Mouse (Mus musculus): ENCODE results near the gene Dbndd2. TPM values are rescaled to one million over a fixed set of nuclear protein-coding genes. Genes with fewer than 3 reads are reported as not detected.

Gene Dbndd2
- polyA plus RNA-seq, 2 experiments: 4.0 to 5.8 TPM

DNA sequence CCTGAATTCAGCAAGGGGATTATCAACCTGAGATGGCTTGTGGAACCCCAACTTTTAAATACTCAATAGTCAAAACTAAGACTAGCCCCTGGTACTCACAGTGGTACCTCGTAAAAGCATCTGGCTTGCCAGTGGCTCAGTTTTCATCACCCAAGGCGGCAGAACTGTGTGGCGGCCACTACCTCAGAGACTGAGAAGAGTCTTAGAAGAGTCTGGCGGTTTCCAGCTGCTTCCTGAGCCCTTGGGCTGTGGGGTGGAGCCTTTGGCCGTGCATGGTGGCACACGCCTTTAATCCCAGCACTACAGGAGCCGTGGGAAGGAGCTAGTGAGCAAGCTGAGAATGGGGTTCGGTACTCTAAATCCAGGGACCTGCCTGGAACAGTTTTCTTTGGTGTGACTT is 36.4 kb downstream of the Dbndd2 start:
- H3K4me3 ChIP-seq (ENCODE audit: insufficient read depth in 1 of 2, low read depth in 2 of 2, low read length in 2 of 2): no peak overlapping the region
- no peaks in the 10 kb centered on the region for H3K27me3 ChIP-seq (ENCODE audit: control insufficient read depth, insufficient read depth, low read length)
- H3K4me1 ChIP-seq (replicated peaks; ENCODE audit: control insufficient read depth in 2 of 2, insufficient read depth in 2 of 2, low read length in 1 of 2): no peaks in the 10 kb centered on the region; a peak in 1 of 4 replicates
- 13% methylated on average over 8 of the region's 8 CpGs for WGBS (ENCODE audit: insufficient replicate concordance)
- no peak overlapping the region for H3K27ac ChIP-seq
- ATAC-seq (ENCODE audit: insufficient read depth): no peak
- no peak overlapping the region for H3K9ac ChIP-seq (replicated peaks)
- H3K9me3 ChIP-seq (ENCODE audit: control insufficient read depth, low read length): no peaks in the 10 kb centered on the region
- no peak for TF ChIP-seq EP300 (IDR thresholded peaks at IDR 0.05; ENCODE audit: low read depth)
- TF ChIP-seq CTCF (IDR thresholded peaks at IDR 0.05; ENCODE audit: low read depth): no peak
- H3K4me2 ChIP-seq (ENCODE audit: low read depth): no peak overlapping the region
- no peaks in the 10 kb centered on the region for H3K36me3 ChIP-seq (replicated peaks; ENCODE audit: control insufficient read depth, insufficient read depth, low read depth)
- no peak for DNase-seq (ENCODE audit: low read depth in 3 of 3, low spot score in 3 of 3)

DNA sequence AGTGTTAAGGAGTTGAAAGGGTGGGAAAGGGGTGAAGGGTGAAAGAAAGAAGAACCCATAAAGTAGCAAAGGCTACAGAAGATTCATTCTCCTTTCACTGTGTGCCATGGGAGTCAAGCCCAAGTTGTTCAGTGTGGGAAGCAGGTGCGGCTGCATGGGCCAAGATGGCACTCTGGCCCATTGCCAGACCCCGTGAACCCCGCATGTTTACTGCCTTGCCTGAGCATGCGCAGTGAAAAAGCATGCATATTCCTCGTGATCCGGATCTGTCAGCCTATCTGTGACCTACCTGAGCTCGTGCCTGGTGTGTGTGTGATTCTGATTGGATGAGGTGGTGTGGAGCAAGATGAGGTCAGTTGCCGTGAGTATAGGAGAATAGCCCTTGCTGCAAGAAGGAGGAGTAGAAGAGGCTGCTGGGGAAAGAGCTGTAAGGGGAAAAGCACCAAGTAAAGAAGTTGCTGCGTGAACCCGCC is 37.4 kb downstream of the Dbndd2 start:
- TF ChIP-seq CTCF (IDR thresholded peaks at IDR 0.05; ENCODE audit: low read depth) (no peak), EP300 (IDR thresholded peaks at IDR 0.05; ENCODE audit: low read depth) (no peak)
- no peak overlapping the region for H3K4me2 ChIP-seq (ENCODE audit: low read depth)
- 52% methylated on average over 10 of the region's 10 CpGs for WGBS (ENCODE audit: insufficient replicate concordance)
- no peaks in the 10 kb centered on the region for H3K36me3 ChIP-seq (replicated peaks; ENCODE audit: control insufficient read depth, insufficient read depth, low read depth)
- no peaks in the 10 kb centered on the region for H3K9me3 ChIP-seq (ENCODE audit: control insufficient read depth, low read length)
- DNase-seq (ENCODE audit: low read depth in 3 of 3, low spot score in 3 of 3) (no peak), ATAC-seq (ENCODE audit: insufficient read depth) (no peak)
- no peaks in the 10 kb centered on the region for H3K27me3 ChIP-seq (ENCODE audit: control insufficient read depth, insufficient read depth, low read length)
- no peak overlapping the region for H3K4me3 ChIP-seq (ENCODE audit: insufficient read depth in 1 of 2, low read depth in 2 of 2, low read length in 2 of 2)
- no peak overlapping the region for H3K27ac ChIP-seq
- H3K4me1 ChIP-seq (replicated peaks; ENCODE audit: control insufficient read depth in 2 of 2, insufficient read depth in 2 of 2, low read length in 1 of 2): no peaks in the 10 kb centered on the region; a peak in 1 of 4 replicates
- no peak overlapping the region for H3K9ac ChIP-seq (replicated peaks)

DNA sequence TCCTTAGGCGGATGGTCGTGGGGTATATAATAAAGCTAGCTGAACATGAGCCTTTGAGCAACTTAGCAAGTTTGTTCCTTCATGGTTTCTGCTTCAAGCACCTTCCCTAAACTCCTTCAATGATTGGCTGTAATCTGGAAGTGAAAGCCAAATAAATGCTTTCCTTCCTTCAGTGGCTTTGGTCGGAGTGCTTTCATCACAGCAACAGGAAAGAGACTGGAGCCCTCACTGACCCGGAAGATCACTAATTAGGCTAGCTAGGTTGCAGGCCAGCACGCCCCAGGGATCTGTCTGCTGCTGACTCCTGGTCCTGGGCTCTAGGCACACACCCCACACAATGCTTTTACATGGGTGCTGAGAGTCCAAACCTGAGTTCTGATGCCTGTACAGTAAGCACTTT is 42.7 kb downstream of the Dbndd2 start:
- no peak overlapping the region for H3K4me2 ChIP-seq (ENCODE audit: low read depth)
- ATAC-seq (ENCODE audit: insufficient read depth) (no peak), DNase-seq (ENCODE audit: low read depth in 3 of 3, low spot score in 3 of 3) (no peak)
- TF ChIP-seq CTCF (IDR thresholded peaks at IDR 0.05; ENCODE audit: low read depth): no peak
- no peak for TF ChIP-seq EP300 (IDR thresholded peaks at IDR 0.05; ENCODE audit: low read depth)
- no peak overlapping the region for H3K4me3 ChIP-seq (ENCODE audit: insufficient read depth in 1 of 2, low read depth in 2 of 2, low read length in 2 of 2)
- no peak overlapping the region for H3K27ac ChIP-seq
- no peaks in the 10 kb centered on the region for H3K27me3 ChIP-seq (ENCODE audit: control insufficient read depth, insufficient read depth, low read length)
- WGBS (ENCODE audit: insufficient replicate concordance): 36% methylated on average over 5 of the region's 5 CpGs
- no peaks in the 10 kb centered on the region for H3K36me3 ChIP-seq (replicated peaks; ENCODE audit: control insufficient read depth, insufficient read depth, low read depth)
- no peaks in the 10 kb centered on the region for H3K9me3 ChIP-seq (ENCODE audit: control insufficient read depth, low read length)
- 0 out of 4 replicates have a peak, but pooled peaks cover 0 to 1% of the 10 kb centered on the region in 2 experiments for H3K4me1 ChIP-seq (replicated peaks; ENCODE audit: control insufficient read depth in 2 of 2, insufficient read depth in 2 of 2, low read length in 1 of 2)
- no peak overlapping the region for H3K9ac ChIP-seq (replicated peaks)

DNA sequence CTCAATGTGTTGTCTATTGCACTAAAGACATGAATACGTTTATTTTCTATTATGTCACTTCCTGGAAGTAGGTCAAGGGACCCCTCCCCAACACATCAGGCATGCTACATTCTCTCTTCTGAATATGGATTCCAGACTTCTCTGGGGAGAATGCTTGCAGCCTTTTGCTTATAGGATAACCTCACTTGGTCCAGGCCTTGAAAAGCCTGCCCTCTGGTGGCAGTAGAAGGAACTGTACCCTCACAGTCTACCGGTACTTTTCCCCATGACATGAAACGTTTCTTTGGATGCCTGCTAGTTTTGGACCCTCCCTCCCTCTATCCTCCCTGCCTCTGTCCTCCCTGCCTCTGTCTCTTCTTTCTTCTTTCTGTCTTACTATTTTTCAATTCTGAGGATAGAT is 45.3 kb downstream of the Dbndd2 start:
- no peak overlapping the region for H3K9ac ChIP-seq (replicated peaks)
- 0 out of 4 replicates have a peak, but pooled peaks cover 0 to 1% of the 10 kb centered on the region in 2 experiments for H3K4me1 ChIP-seq (replicated peaks; ENCODE audit: control insufficient read depth in 2 of 2, insufficient read depth in 2 of 2, low read length in 1 of 2)
- no peak overlapping the region for H3K27ac ChIP-seq
- no peaks in the 10 kb centered on the region for H3K9me3 ChIP-seq (ENCODE audit: control insufficient read depth, low read length)
- H3K36me3 ChIP-seq (replicated peaks; ENCODE audit: control insufficient read depth, insufficient read depth, low read depth): no peaks in the 10 kb centered on the region
- 7% methylated on average over 3 of the region's 3 CpGs for WGBS (ENCODE audit: insufficient replicate concordance)
- peak in 1 of 3 experiments; percentile 17 for DNase-seq (ENCODE audit: low read depth in 3 of 3, low spot score in 3 of 3)
- no peak overlapping the region for H3K4me2 ChIP-seq (ENCODE audit: low read depth)
- no peak for ATAC-seq (ENCODE audit: insufficient read depth)
- H3K27me3 ChIP-seq (ENCODE audit: control insufficient read depth, insufficient read depth, low read length): no peaks in the 10 kb centered on the region
- no peak overlapping the region for H3K4me3 ChIP-seq (ENCODE audit: insufficient read depth in 1 of 2, low read depth in 2 of 2, low read length in 2 of 2)
- TF ChIP-seq EP300 (IDR thresholded peaks at IDR 0.05; ENCODE audit: low read depth): no peak
- peak; percentile 91 for TF ChIP-seq CTCF (IDR thresholded peaks at IDR 0.05; ENCODE audit: low read depth)

DNA sequence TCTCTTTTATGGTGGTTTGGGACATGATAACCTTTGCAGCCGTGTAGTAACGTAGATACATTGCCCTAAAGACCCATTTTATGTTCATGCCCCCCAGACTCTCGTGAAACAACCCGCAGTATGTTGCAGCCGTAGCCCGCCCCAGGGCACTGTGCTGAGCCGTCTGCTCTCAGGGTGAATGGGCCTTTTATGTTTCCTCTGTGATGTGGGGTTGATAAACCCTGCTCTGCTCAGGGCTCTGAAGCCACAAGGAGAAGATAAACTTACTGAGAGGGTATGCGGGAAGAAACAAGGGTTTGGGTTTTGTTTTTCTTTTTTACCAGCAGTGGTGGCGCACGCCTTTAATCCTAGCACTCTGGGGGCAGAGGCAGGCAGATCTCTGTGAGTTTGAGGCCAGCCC is 48.4 kb downstream of the Dbndd2 start:
- ATAC-seq (ENCODE audit: insufficient read depth): no peak

More for the DNA sequence above, 48.4 kb downstream of the Dbndd2 start:
- H3K4me1 ChIP-seq (replicated peaks; ENCODE audit: control insufficient read depth in 2 of 2, insufficient read depth in 2 of 2, low read length in 1 of 2): 0 out of 4 replicates have a peak, but pooled peaks cover 0 to 1% of the 10 kb centered on the region in 2 experiments
- no peak overlapping the region for H3K27ac ChIP-seq
- H3K4me2 ChIP-seq (ENCODE audit: low read depth): no peak overlapping the region
- H3K9ac ChIP-seq (replicated peaks): no peak overlapping the region
- TF ChIP-seq EP300 (IDR thresholded peaks at IDR 0.05; ENCODE audit: low read depth) (no peak), CTCF (IDR thresholded peaks at IDR 0.05; ENCODE audit: low read depth) (no peak)
- no peak for DNase-seq (ENCODE audit: low read depth in 3 of 3, low spot score in 3 of 3)
- no peaks in the 10 kb centered on the region for H3K27me3 ChIP-seq (ENCODE audit: control insufficient read depth, insufficient read depth, low read length)
- H3K9me3 ChIP-seq (ENCODE audit: control insufficient read depth, low read length): no peaks in the 10 kb centered on the region
- no peaks in the 10 kb centered on the region for H3K36me3 ChIP-seq (replicated peaks; ENCODE audit: control insufficient read depth, insufficient read depth, low read depth)
- 41% methylated on average over 10 of the region's 10 CpGs for WGBS (ENCODE audit: insufficient replicate concordance)
- H3K4me3 ChIP-seq (ENCODE audit: insufficient read depth in 1 of 2, low read depth in 2 of 2, low read length in 2 of 2): no peak overlapping the region

Data from liver, embryonic 14.5 days (tissue).